Mouse (Mus musculus) spleen, adult 10 weeks (tissue): ENCODE measurements around the gene 1700021F05Rik. TPM values are rescaled to one million over a fixed set of nuclear protein-coding genes. Genes with fewer than 3 reads are reported as not detected.

Experiments used
- polyA plus RNA-seq: library from polyadenylated mRNA; stranded (reverse); fragments of 350-450 nt; fragmentation: Illumina TruSeq; extraction: RNeasy Lipid Tissue Mini Kit (QIAGEN cat#74804); gene quantifications from one replicate; pipeline ENCODE4 v1.2.3, GENCODE M21; 2015; ENCODE audit warnings: low replicate concordance; ENCODE audit not compliant: insufficient read depth

The 1700021F05Rik gene
- 20.3 TPM for polyA plus RNA-seq

DNA sequence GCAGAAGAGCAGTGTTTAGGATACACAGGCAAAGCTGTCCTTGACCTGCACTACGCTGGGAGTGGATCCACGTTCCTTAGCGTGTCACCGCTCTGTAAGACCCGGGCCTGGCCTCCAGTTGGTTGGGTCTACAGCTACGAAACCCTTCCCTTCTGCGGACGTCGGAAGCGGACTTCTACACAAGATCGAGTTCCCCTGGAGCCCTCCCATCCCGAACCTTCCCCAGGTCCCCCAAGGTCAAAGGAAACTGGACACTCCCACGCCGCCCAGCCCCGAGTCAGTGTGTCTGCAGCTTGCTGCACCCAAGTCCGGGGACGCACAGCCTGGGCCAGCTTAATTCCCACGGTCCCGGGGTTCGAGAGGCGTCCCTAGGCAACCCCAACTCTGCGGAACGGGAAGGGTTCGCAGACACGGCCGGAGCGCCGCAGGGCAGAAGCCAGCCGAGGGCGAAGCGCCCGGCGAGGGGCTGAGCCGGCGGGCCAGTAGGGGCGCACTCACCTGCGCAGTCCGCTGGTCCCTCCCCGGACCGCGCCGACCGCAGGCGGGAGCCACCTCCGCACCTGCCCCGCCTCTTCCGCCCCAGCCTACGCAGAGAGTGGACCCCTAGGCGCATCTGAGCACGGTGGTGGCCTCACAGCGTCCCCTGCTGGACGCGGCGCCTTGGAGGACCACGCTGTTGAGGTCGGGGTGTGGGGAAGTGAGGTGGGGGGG, at the start of gene 1700021F05Rik:
Gene 1700021F05Rik, minus strand, starts transcription at position 553 of the 711 bp plus-strand sequence.

DNA sequence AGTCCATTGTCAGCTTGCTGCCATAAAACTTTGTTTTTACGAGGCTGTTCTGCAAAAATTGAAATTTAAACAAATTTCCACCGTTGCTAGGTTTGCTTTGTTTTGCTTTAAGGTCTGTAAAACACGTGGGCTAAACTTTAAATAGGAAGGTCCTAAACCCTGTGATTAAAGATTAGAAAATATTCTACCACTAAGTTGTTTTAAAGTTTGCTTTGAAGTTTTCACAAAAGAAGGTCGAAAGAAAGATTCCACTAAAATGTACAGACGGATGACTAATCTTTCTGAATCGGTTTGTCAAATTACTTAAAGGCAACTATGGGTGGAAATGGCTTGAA, 37.2 kb upstream of the 1700021F05Rik start, which contains the start of gene Cd24a:
Gene Cd24a, plus strand, starts transcription at position 288 of the 335 bp plus-strand sequence.

DNA sequence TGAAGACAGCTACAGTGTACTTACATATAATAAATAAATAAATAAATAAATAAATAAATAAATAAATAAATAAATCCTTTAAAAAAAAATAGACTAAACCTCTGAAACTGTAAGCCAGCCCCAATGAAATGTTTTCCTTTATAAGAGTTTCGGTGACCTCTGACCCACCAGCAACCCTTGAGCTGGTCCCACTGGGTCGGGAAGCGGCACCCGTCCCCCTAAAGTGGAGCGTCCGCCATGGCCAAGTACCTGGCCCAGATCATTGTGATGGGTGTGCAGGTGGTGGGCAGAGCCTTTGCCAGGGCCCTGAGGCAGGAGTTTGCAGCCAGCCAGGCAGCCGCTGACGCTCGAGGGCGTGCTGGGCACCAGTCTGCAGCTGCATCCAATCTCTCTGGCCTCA, 16.9 kb downstream of the 1700021F05Rik start, which contains the start of gene Gm9803:
Gene Gm9803, plus strand, starts transcription at position 154 of the 400 bp plus-strand sequence.

DNA sequence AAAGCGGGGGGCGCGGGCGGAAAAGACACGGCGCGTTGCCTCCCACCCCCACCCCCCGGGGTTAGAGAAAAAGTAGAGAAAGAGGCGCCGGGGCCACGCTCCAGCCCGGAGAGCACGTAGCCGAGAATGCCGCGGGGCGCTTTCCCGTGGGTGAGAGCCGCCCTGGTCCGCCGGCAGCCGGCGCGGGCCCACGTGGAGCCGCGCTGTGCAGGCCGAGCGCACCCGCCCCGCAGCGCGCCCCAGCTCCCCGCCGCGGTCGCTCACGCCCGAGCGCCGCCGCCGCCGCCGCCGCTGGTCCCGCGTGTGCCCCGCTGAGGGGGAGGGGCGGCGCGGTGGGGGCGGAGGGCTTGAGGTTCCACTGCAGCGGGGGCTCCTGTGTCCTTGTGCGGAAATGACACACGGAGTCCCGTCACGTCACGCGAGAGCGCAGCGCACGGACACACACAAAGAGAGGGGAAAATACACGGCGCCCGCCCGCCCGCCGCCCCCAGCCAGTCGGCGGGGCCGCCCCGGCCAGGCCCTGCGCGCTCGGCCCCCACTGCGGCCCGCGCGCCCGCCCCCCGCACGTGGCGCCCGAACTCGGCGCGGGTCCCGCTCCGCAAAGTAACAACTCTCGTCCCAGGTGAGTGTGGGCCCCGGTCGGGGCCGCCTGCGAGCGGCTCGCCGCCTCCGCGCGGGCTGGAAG, 61.9 kb downstream of the 1700021F05Rik start, which contains the start of gene Bend3:
Gene Bend3, plus strand, starts transcription at position 81 of the 685 bp plus-strand sequence.

Other genes with a start within 250 kb of the 1700021F05Rik start
- gene Bend3, start 62.2 kb downstream of the 1700021F05Rik start, polyA plus RNA-seq = 2.6 TPM
- gene Gm9803, start 16.9 kb downstream of the 1700021F05Rik start, polyA plus RNA-seq = not detected
- 714 TPM for gene Cd24a, start 37.3 kb upstream of the 1700021F05Rik start, polyA plus RNA-seq